ENCODE assay signal across 17 mouse cellular contexts in genomic region chr11:35676744-35677143, GRCm38 (mm10).
"Had no signal": no experiment of that assay in that cellular context is flagged by ENCODE, and none has a peak within 500 bp of the region (broad histone marks: within the 10 kb centered on the region; RNA-seq: fewer than 3 reads in every experiment).

No protein-coding gene starts in this region.

- H3K36me3 ChIP-seq: lung, embryonic 15.5 days; midbrain, embryonic 13.5 days; midbrain, embryonic 15.5 days; neural tube, embryonic 12.5 days; stomach, embryonic 15.5 days had no signal

- DNase-seq: lung, adult 2 months; lung, postnatal 14 days; lung, postnatal 36 days; right cerebral cortex, postnatal 14 days; thymus, adult 2 months; thymus, postnatal 25 days; thymus, postnatal 4 days had no signal

- ATAC-seq: lung, postnatal 0 days; midbrain, embryonic 13.5 days; midbrain, embryonic 15.5 days had no signal

- H3K9ac ChIP-seq: lung, embryonic 15.5 days; midbrain, embryonic 13.5 days; midbrain, embryonic 15.5 days; neural tube, embryonic 12.5 days; stomach, embryonic 15.5 days had no signal

- H3K4me2 ChIP-seq: lung, embryonic 15.5 days; midbrain, embryonic 11.5 days; midbrain, embryonic 13.5 days; midbrain, embryonic 15.5 days; neural tube, embryonic 12.5 days; stomach, embryonic 15.5 days had no signal

- H3K27me3 ChIP-seq: lung, embryonic 15.5 days; midbrain, embryonic 13.5 days; midbrain, embryonic 15.5 days; neural tube, embryonic 12.5 days; stomach, embryonic 15.5 days had no signal

- H3K27ac ChIP-seq: lung, embryonic 15.5 days; macrophage; midbrain, embryonic 13.5 days; midbrain, embryonic 15.5 days; neural tube, embryonic 12.5 days; stomach, embryonic 15.5 days; stomach, postnatal 0 days had no signal

- H3K4me3 ChIP-seq: lung, embryonic 15.5 days; megakaryocyte, embryonic 14.5 days; midbrain, embryonic 13.5 days; midbrain, embryonic 15.5 days; neural tube, embryonic 12.5 days; stomach, embryonic 15.5 days had no signal

- H3K9me3 ChIP-seq: lung, embryonic 15.5 days; megakaryocyte, embryonic 14.5 days; midbrain, embryonic 13.5 days; midbrain, embryonic 15.5 days; neural tube, embryonic 12.5 days; stomach, embryonic 15.5 days had no signal

- H3K4me1 ChIP-seq: lung, embryonic 15.5 days; megakaryocyte, embryonic 14.5 days; midbrain, embryonic 13.5 days; midbrain, embryonic 15.5 days; neural tube, embryonic 12.5 days; stomach, embryonic 15.5 days had no signal
